Mouse (Mus musculus): ENCODE data around the gene Klf12.

DNA sequence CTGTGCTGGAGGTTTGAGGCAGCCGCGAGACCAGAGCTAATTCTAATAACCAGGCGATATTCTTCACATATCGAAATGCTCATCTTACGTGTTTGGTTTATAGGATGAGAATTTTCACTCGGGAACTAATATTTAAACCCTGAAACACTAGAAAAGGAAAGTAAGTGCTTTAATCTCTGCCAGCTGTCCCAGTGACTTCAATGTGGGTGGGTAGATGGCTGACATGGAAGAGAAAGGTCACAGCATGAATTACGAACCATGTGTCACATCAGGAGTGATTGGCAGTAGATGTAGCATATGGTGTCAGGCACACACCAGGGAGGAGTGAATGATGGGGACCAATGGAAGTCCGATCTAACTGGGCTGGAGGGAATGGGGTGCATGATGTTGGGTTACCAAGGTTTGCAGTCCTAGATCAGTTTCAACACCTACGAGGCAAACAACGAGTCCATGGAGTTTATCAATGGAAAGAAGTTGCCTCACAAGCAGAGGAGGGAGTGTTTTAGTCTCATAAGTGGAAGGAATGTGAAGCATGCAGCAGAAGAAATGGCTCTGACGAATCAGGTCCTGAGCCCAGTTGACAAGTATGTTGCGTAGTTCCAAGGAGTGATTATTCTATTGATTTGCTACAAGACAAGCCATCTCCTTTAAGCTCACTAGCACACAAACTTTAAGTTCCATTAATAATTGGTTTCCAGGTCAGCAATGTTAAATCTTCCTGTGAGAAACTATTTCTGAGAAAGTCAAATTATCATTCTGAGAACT is 211.9 kb downstream of the Klf12 start:
- TF ChIP-seq CTCF (IDR thresholded peaks at IDR 0.05; ENCODE audit: low read depth, low read length) (no peak), POLR2A (IDR thresholded peaks at IDR 0.05; ENCODE audit: extremely low read depth, insufficient read depth, low read length) (no peak)
